In genomic region chr19:5051515-5051914, GRCm38 (mm10) we compare ENCODE assay signal across 10 mouse cellular contexts. TPM values are rescaled to one million over a fixed set of nuclear protein-coding genes. Genes with fewer than 3 reads are reported as not detected.
DNase-seq lines count a peak whose midpoint lies in the region; ATAC-seq and TF ChIP-seq lines count a peak whose summit lies in the region.
"Had no signal": no experiment of that assay in that cellular context is flagged by ENCODE, and none has a peak within 500 bp of the region (broad histone marks: within the 10 kb centered on the region; RNA-seq: fewer than 3 reads in every experiment).

No protein-coding gene starts in this region.

- WGBS in cerebellum, adult 2 months = 41% methylated on average over 3 of the region's 3 CpGs
- WGBS in kidney, embryonic 16.5 days = 44% methylated on average over 3 of the region's 3 CpGs
- WGBS in limb, embryonic 13.5 days = 39% methylated on average over 3 of the region's 3 CpGs

- no peak for TF ChIP-seq POLR2A in cerebellum, adult 2 months (IDR thresholded peaks at IDR 0.05; ENCODE audit: borderline replicate concordance, insufficient read depth, low read length)

- peaks cover 40% of the 10 kb centered on the region for H3K4me1 ChIP-seq in cerebellum, adult 2 months (ENCODE audit: control insufficient read depth, insufficient read depth, low read length)
- peaks cover 35% of the 10 kb centered on the region for H3K4me1 ChIP-seq in kidney, embryonic 16.5 days (ENCODE audit: insufficient read depth, low read length)
- no peaks in the 10 kb centered on the region; the same call in 1 of the 2 replicates for H3K4me1 ChIP-seq in brown adipose tissue, adult 24 weeks (ENCODE audit: control insufficient read depth, insufficient read depth, insufficient read length, low read length)
- H3K4me1 ChIP-seq in limb, embryonic 13.5 days = peaks cover 28% of the 10 kb centered on the region

- peak overlapping the region; percentile 51 for H3K9ac ChIP-seq in kidney, embryonic 16.5 days (replicated peaks; ENCODE audit: low read length)
- 0 out of 2 replicates have a peak overlapping the region, but pooled peaks have one; percentile 50 for H3K9ac ChIP-seq in limb, embryonic 13.5 days

- no peak for ATAC-seq in kidney, embryonic 16.5 days (ENCODE audit: low FRiP score, low TSS enrichment)
- no peak for ATAC-seq in limb, embryonic 13.5 days (ENCODE audit: low FRiP score, low read depth)
- no peak for ATAC-seq in erythroblast, adult 5-6 weeks (replicated peaks; ENCODE audit: low FRiP score, poor library complexity, severe bottlenecking)

- H3K4me3 ChIP-seq in cerebellum, adult 2 months (replicated peaks; ENCODE audit: insufficient read depth, low read depth, low read length) = no peak overlapping the region
- H3K4me3 ChIP-seq in kidney, embryonic 16.5 days (ENCODE audit: low read length) = peak overlapping the region; percentile 43
- H3K4me3 ChIP-seq in brown adipose tissue, adult 24 weeks (ENCODE audit: insufficient read depth, low read depth, low read length) = peak overlapping the region; percentile 55
- peak overlapping the region; percentile 24; the same call in 1 of the 2 replicates for H3K4me3 ChIP-seq in limb, embryonic 13.5 days

- peak overlapping the region; percentile 46 for H3K4me2 ChIP-seq in kidney, embryonic 16.5 days (replicated peaks; ENCODE audit: low read depth, low read length)
- H3K4me2 ChIP-seq in limb, embryonic 13.5 days (replicated peaks) = peak overlapping the region; percentile 47

- H3K27ac ChIP-seq in cerebellum, adult 2 months (ENCODE audit: insufficient read depth, low read length) = peak overlapping the region; percentile 26; the same call in 1 of the 2 replicates
- H3K27ac ChIP-seq in kidney, embryonic 16.5 days (ENCODE audit: low read length) = peak overlapping the region; percentile 11; the same call in 1 of the 2 replicates
- no peak overlapping the region for H3K27ac ChIP-seq in brown adipose tissue, adult 24 weeks (replicated peaks; ENCODE audit: low read depth, low read length)
- no peak overlapping the region for H3K27ac ChIP-seq in limb, embryonic 13.5 days

- TF ChIP-seq CTCF in cerebellum, adult 2 months (IDR thresholded peaks at IDR 0.05; ENCODE audit: borderline replicate concordance, insufficient read depth, low read depth, low read length) = no peak

- H3K36me3 ChIP-seq in kidney, embryonic 16.5 days (ENCODE audit: insufficient read depth, low read length) = peaks cover 9% of the 10 kb centered on the region; the same call in 1 of the 2 replicates
- peaks cover 32% of the 10 kb centered on the region for H3K36me3 ChIP-seq in limb, embryonic 13.5 days

- no peaks in the 10 kb centered on the region for H3K9me3 ChIP-seq in kidney, embryonic 16.5 days (ENCODE audit: low read length)
- H3K9me3 ChIP-seq in limb, embryonic 13.5 days = no peaks in the 10 kb centered on the region

- peak; percentile 28 to 45 for DNase-seq in cerebellum, adult 2 months
- no peak for DNase-seq in cerebellum, postnatal 14 days
- no peak for DNase-seq in kidney, postnatal 10 days
- no peak for DNase-seq in spleen, adult 18-20 months
- DNase-seq: gastrocnemius, postnatal 36 days; thymus, postnatal 14 days had no signal

- no peaks in the 10 kb centered on the region for H3K27me3 ChIP-seq in cerebellum, adult 2 months (ENCODE audit: control insufficient read depth, insufficient read depth, low read length)
- H3K27me3 ChIP-seq in kidney, embryonic 16.5 days (ENCODE audit: insufficient read depth, low read length) = peaks cover 7% of the 10 kb centered on the region; the same call in 1 of the 2 replicates
- H3K27me3 ChIP-seq in limb, embryonic 13.5 days = peaks cover 63% of the 10 kb centered on the region

RNA-seq across cellular contexts. Expression of gene Rin1, which starts 1.2 kb away (rescaled TPM):
- 2.8 and 3.7 TPM in 2 replicates for polyA plus RNA-seq in cerebellum, adult 2 months (2012; rRNA removed)
- 3.6 and 4.8 TPM in 2 replicates for polyA plus RNA-seq in kidney, embryonic 16.5 days (2015; fragmentation: Nextera tagmentation; extraction: Ambion mirVana)
- not detected in 2 replicates for polyA plus RNA-seq in brown adipose tissue, adult 24 weeks (2012; ENCODE audit: insufficient read depth, insufficient read length, missing spikeins)
- polyA plus RNA-seq in limb, embryonic 13.5 days (2015; fragmentation: Nextera tagmentation; extraction: Ambion mirVana) = 1.4 and 1.7 TPM in 2 replicates
- total RNA-seq in erythroblast, adult 5-6 weeks (2015; ENCODE audit: low replicate concordance) = not detected in 2 replicates
- 0.09 TPM in 1 of 2 replicates, not detected in the other for total RNA-seq in erythroblast, adult 5-6 weeks (2017; ENCODE audit: low replicate concordance)

RNA-seq across cellular contexts. Expression of gene Brms1, which starts 10.4 kb away (rescaled TPM):
- polyA plus RNA-seq in cerebellum, adult 2 months (2012; rRNA removed) = 17.6 and 20.8 TPM in 2 replicates
- 53.1 and 53.4 TPM in 2 replicates for polyA plus RNA-seq in kidney, embryonic 16.5 days (2015; fragmentation: Nextera tagmentation; extraction: Ambion mirVana)
- polyA plus RNA-seq in brown adipose tissue, adult 24 weeks (2012; ENCODE audit: insufficient read depth, insufficient read length, missing spikeins) = 9.8 and 15.1 TPM in 2 replicates
- 36.7 and 40.5 TPM in 2 replicates for polyA plus RNA-seq in limb, embryonic 13.5 days (2015; fragmentation: Nextera tagmentation; extraction: Ambion mirVana)
- total RNA-seq in erythroblast, adult 5-6 weeks (2015; ENCODE audit: low replicate concordance) = 0.96 and 10.4 TPM in 2 replicates
- total RNA-seq in erythroblast, adult 5-6 weeks (2017; ENCODE audit: low replicate concordance) = 12.7 and 17.6 TPM in 2 replicates

RNA-seq across cellular contexts. Expression of gene AC124502.3, which starts 12.8 kb away (rescaled TPM):
- 5.0 and 5.7 TPM in 2 replicates for polyA plus RNA-seq in cerebellum, adult 2 months (2012; rRNA removed)
- polyA plus RNA-seq in kidney, embryonic 16.5 days (2015; fragmentation: Nextera tagmentation; extraction: Ambion mirVana) = 1.9 and 3.8 TPM in 2 replicates
- 2.0 and 3.8 TPM in 2 replicates for polyA plus RNA-seq in brown adipose tissue, adult 24 weeks (2012; ENCODE audit: insufficient read depth, insufficient read length, missing spikeins)
- polyA plus RNA-seq in limb, embryonic 13.5 days (2015; fragmentation: Nextera tagmentation; extraction: Ambion mirVana) = 3.7 and 4.4 TPM in 2 replicates
- 0.38 TPM in 1 of 2 replicates, not detected in the other for total RNA-seq in erythroblast, adult 5-6 weeks (2015; ENCODE audit: low replicate concordance)
- total RNA-seq in erythroblast, adult 5-6 weeks (2017; ENCODE audit: low replicate concordance) = 1.7 TPM in 1 of 2 replicates, not detected in the other

RNA-seq across cellular contexts. Expression of gene B4gat1, which starts 12.9 kb away (rescaled TPM):
- 104 and 108 TPM in 2 replicates for polyA plus RNA-seq in cerebellum, adult 2 months (2012; rRNA removed)
- 60.2 and 65.1 TPM in 2 replicates for polyA plus RNA-seq in kidney, embryonic 16.5 days (2015; fragmentation: Nextera tagmentation; extraction: Ambion mirVana)
- polyA plus RNA-seq in brown adipose tissue, adult 24 weeks (2012; ENCODE audit: insufficient read depth, insufficient read length, missing spikeins) = 9.3 and 10.3 TPM in 2 replicates
- polyA plus RNA-seq in limb, embryonic 13.5 days (2015; fragmentation: Nextera tagmentation; extraction: Ambion mirVana) = 47.9 and 52.1 TPM in 2 replicates
- total RNA-seq in erythroblast, adult 5-6 weeks (2015; ENCODE audit: low replicate concordance) = 0.84 and 1.2 TPM in 2 replicates
- not detected in 2 replicates for total RNA-seq in erythroblast, adult 5-6 weeks (2017; ENCODE audit: low replicate concordance)

RNA-seq across cellular contexts. Expression of gene Cd248, which starts 16.4 kb away (rescaled TPM):
- polyA plus RNA-seq in cerebellum, adult 2 months (2012; rRNA removed) = 4.5 and 4.9 TPM in 2 replicates
- 59.3 and 64.5 TPM in 2 replicates for polyA plus RNA-seq in kidney, embryonic 16.5 days (2015; fragmentation: Nextera tagmentation; extraction: Ambion mirVana)
- polyA plus RNA-seq in brown adipose tissue, adult 24 weeks (2012; ENCODE audit: insufficient read depth, insufficient read length, missing spikeins) = 10.7 and 24.4 TPM in 2 replicates
- polyA plus RNA-seq in limb, embryonic 13.5 days (2015; fragmentation: Nextera tagmentation; extraction: Ambion mirVana) = 58.8 and 64.8 TPM in 2 replicates
- total RNA-seq in erythroblast, adult 5-6 weeks (2015; ENCODE audit: low replicate concordance) = 0.84 TPM in 1 of 2 replicates, not detected in the other
- total RNA-seq in erythroblast, adult 5-6 weeks (2017; ENCODE audit: low replicate concordance) = 0.09 and 0.42 TPM in 2 replicates

Comparison
In these comparisons a context has a peak if more than half of its experiments do, and no peak if none do; other contexts are left out.
1. DNase-seq: peak in cerebellum, adult 2 months (2 of 2); none in cerebellum, postnatal 14 days (0 of 2), kidney, postnatal 10 days (single experiment) and spleen, adult 18-20 months (0 of 2).
2. H3K27ac ChIP-seq: peak in cerebellum, adult 2 months (single experiment) and kidney, embryonic 16.5 days (single experiment); none in brown adipose tissue, adult 24 weeks (single experiment) and limb, embryonic 13.5 days (single experiment).